Mouse (Mus musculus): ENCODE measurements around the gene Hspb11.

GRCm38 (mm10) chr4:107238253-107238652 is 15.1 kb upstream of the Hspb11 start:
- TF ChIP-seq CTCF (IDR thresholded peaks at IDR 0.05) (no peak), EP300 (IDR thresholded peaks at IDR 0.05) (no peak)
